Mouse (Mus musculus) CH12F3 (cell line): ENCODE data around the gene Rnf150.
"Not testable (repeated sequence)": the region's sequence is repeated elsewhere in the genome, so short reads cannot be mapped to it uniquely, and the experiment has no call there.

Experiments
- in situ Hi-C: fragments of 300-500 bp; cut with MboI; formaldehyde crosslinking; loops from 2 replicates; pipeline ENCODE4 v1.14.3; 2020; ENCODE audit warnings: low sequenced_read_pairs

Gene Rnf150

DNA sequence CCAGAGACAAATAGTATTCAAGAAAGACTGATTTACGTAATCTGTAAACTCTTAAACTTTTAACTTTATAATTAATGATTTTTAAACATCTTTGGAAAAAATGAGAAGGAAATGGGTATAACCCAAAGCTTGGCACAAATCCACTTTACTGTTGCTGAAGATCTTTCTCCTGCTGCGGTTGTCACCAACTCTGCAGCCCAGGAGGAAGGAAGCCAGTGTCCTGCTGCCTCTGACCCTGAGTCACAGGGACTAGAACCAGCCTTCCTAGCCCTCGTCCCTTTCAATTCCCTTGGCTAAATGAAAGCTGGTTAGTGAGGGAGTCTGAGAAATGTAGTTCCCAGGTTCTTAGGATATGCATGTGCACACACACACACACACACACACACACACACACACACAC, 203.7 kb downstream of the Rnf150 start:
- in situ Hi-C loops: no loop called here

DNA sequence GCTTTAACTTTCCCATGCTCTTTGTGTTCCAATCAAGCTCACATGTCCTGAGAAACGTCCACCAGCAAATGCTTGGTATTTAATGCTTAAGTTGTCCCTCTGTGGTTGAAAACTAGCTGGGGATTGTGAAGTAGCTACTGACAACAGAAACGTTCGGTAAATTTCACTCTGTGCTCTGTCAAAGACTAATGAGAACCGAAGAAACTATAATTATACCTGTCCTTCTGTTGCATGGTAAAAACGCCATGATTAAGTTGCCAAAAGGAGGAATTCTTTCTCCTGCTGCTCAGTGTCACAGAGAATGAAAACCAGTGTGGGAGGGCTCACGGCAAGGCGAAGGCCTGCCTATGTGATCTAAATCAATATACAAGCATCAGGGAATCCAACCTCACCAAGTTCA, 204.8 kb downstream of the Rnf150 start:
- in situ Hi-C loops: no loop called here

DNA sequence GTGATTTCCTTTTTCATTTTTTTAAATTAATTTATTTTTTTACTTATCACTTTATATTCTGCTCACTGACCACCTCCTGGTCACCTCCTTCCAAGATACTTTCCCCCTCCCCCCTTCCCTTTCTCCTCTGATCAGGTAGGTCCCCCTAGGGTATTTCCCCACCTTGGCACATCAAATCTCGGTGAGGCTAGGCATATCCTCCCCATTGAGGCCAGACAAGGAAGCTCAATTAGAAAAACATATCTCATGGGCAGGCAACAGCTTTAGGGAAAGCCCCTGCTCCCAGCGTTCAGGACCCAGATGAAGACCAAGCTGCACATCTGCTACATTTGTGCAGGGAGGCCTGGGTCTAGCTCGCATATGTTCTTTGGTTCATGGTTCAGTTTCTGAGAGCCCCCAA, 211.1 kb downstream of the Rnf150 start:
- in situ Hi-C loops: no loop called here

DNA sequence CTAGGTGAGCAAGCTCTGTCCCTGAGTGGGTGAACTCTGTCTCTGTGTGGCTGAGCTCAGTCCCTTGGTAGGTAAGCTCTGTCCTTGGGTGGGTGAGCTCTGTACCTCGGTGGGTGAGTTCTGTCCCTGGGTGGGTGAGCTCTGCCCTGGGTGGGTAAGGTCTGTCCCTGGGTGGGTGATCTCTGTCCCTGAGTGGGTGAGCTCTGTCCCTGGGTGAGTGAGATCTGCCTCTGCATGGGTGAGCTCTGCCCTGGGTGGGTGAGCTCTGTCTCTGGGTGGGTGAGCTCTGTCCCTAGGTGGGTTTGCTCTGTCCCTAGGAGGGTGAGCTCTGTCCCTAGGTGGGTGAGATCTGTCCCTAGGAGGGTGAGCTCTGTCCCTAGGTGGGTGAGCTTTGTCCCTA, 213.5 kb downstream of the Rnf150 start:
- in situ Hi-C loops: no loop called here

DNA sequence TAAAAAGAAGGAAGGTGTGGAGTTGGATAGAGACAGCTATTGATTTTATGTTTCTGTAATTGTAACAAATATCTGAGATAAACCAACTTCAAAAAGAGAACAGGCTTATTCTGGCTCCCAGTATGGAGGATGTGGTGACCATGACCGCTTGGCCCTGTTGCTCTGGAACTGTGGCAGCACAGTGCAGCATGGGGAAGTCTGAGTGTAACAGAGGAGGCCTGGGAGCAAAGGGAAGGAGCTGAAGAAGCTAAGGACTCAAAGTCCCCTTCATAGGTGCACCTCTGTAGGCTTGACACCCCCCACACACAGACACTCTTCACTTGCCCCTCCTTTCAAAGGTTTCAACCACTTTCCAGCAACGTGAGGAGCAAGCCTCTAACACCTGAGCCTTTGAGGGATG, 214.2 kb downstream of the Rnf150 start:
- in situ Hi-C loops: no loop called here

- in situ Hi-C loops: no loop called here
Observed at GRCm38 (mm10) chr8:83078701-83079533, 215.8 kb downstream of the Rnf150 start.

GRCm38 (mm10) chr8:83079534-83079844, 216.3 kb downstream of the Rnf150 start:
- in situ Hi-C loops: no loop called here

GRCm38 (mm10) chr8:83081266-83081665, 218.1 kb downstream of the Rnf150 start:
- in situ Hi-C loops: no loop called here

GRCm38 (mm10) chr8:83081806-83082205, 218.7 kb downstream of the Rnf150 start:
- in situ Hi-C loops: not testable (repeated sequence)

- in situ Hi-C loops: no loop called here
Observed at GRCm38 (mm10) chr8:83082251-83082650, 219.1 kb downstream of the Rnf150 start.

GRCm38 (mm10) chr8:83083452-83083851, 220.3 kb downstream of the Rnf150 start:
- in situ Hi-C loops: no loop called here

DNA sequence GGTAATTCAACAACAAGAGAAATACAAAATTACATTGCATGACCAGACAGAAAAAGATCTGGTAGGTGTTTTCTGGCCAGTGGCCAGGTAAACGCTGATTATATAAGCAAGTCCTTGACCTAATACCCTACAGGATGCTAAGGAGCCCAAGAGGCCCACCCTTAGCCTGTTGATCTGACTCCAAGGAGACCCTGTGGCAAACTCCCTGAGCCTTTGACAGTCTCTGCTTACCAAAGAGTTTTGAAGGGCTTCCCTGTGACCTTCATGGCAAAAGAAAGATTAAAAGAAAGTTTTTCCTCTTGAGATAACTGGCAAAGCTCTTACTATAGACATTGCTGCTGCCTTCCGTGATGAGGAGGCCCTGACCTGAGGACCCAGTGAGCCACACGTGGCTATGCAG, 222.4 kb downstream of the Rnf150 start:
- in situ Hi-C loops: loop anchor here (5.0 kb wide), 1 partner anchor 223 kb away; the partner anchor contains the start of gene Rnf150

DNA sequence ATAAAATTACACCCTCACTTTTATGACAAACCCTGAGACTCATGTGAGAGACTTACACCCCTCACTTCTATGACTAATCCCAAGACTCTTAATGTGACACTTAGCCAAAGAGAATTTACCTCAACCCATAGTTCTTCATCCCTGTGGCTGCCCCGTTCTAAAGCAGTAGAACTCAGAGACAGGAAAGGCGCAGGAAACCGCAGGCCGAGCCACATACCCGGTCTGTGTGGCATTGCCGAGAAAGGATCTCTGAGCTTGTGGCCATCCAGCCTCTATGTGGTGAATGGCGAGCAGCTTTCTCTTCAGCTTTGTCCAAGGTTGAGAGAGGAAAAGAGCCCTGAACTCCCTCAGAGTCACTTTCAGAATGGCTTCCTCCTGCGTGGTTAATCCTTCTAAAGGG, 223.5 kb downstream of the Rnf150 start:
- in situ Hi-C loops: loop anchor here (5.0 kb wide), 1 partner anchor 224 kb away; the partner anchor contains the start of gene Rnf150

DNA sequence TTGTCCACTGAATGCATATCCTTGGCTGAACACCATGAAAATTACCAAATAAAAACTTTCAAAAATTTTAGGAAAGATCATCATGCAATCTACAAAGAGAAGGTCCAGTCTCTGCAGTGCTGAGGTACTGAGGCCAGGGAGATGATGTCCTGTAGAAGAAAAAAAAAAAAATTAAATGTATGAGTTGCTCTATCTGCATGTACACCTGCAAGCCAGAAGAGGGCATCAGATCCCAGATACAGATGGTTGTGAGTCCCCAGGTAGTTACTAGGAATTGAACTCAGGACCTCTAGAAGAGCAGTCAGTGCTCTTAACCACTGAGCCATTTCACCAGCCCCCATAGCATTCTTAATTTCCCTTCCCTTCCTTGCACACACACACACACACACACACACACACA, 224.4 kb downstream of the Rnf150 start:
- in situ Hi-C loops: loop anchor here (5.0 kb wide), 1 partner anchor 225 kb away; the partner anchor contains the start of gene Rnf150

- in situ Hi-C loops: loop anchor here (5.0 kb wide), 1 partner anchor 226 kb away; the partner anchor contains the start of gene Rnf150
Observed at GRCm38 (mm10) chr8:83088156-83088555, 225.0 kb downstream of the Rnf150 start.

GRCm38 (mm10) chr8:83089336-83089986, 226.3 kb downstream of the Rnf150 start:
- in situ Hi-C loops: loop anchor here (5.0 kb wide), 1 partner anchor 227 kb away; the partner anchor contains the start of gene Rnf150

GRCm38 (mm10) chr8:83090446-83090845, 227.3 kb downstream of the Rnf150 start:
- in situ Hi-C loops: no loop called here

DNA sequence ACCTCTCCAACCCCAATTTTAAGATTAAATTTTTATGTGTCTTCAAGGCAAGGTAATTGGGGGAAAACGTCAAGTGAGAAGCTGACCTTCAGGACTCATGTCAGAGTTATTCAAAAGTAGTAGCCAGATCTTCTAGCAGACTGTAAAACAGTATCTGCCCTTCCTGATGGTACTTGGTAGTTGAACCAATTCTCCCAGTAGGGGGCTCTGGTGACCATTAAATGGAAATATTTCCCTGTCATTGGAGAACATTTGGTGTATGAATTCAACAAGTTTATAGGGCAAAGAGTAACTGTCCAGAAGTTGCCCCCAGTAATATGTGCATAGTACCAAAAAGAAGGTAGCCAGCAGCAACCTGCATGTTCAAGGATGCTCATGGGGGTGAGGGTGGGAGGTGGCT, 236.9 kb downstream of the Rnf150 start:
- in situ Hi-C loops: loop anchor here (10.0 kb wide), 1 partner anchor 55 kb away; no protein-coding TSS in a partner anchor

GRCm38 (mm10) chr8:83102957-83103510, 239.9 kb downstream of the Rnf150 start:
- in situ Hi-C loops: loop anchor here (10.0 kb wide), 1 partner anchor 52 kb away; no protein-coding TSS in a partner anchor

GRCm38 (mm10) chr8:83103968-83104367, 240.8 kb downstream of the Rnf150 start:
- in situ Hi-C loops: loop anchor here (10.0 kb wide), 1 partner anchor 51 kb away; no protein-coding TSS in a partner anchor

DNA sequence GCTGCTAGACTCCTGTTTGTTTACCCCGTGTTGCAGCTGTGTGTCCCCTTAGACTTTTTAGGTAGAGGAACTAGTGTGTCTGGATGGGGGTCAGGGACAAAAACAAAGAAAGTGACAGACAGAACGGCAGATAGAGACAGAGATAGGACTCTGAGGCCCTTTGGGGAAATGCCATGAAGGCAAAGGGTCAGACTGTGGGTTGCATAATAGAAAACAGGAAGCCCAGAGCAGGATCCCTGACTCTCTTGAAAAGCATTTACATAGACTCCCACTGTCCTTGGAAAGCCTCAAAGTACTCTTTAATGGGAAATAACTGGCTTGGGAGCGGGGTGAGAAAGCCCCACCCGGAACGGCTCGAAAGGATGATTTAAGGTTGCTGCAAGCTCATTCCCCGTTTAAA, 246.6 kb downstream of the Rnf150 start:
- in situ Hi-C loops: loop anchor here (10.0 kb wide), 1 partner anchor 45 kb away; no protein-coding TSS in a partner anchor
